Mouse (Mus musculus) heart, embryonic 11.5 days (tissue): Measurements from ENCODE around the gene Stk38. TPM values are rescaled to one million over a fixed set of nuclear protein-coding genes. Genes with fewer than 3 reads are reported as not detected.

Source experiments
- ATAC-seq: fragments of 200-750 bp; cut with Nextera tagmentation; replicated peaks from 2 replicates; pipeline ENCODE4 v1.8.0; 2017; ENCODE audit warnings: moderate library complexity; ENCODE audit not compliant: insufficient number of reproducible peaks, low FRiP score, low TSS enrichment
- H3K27ac ChIP-seq: fragments of 300-500 bp; sonication (generic); 2 replicates; pipeline ENCODE4 v1.5.1; 2014; ENCODE audit warnings: mild to moderate bottlenecking, low read depth, low read length
- H3K27me3 ChIP-seq: fragments of 300-500 bp; sonication (generic); 2 replicates; pipeline ENCODE4 v1.6.1; 2014; ENCODE audit warnings: mild to moderate bottlenecking, low read length, mixed read lengths; ENCODE audit not compliant: control insufficient read depth, insufficient read depth
- H3K36me3 ChIP-seq: fragments of 300-500 bp; sonication (generic); 2 replicates; pipeline ENCODE4 v1.6.1; 2014; ENCODE audit warnings: mild to moderate bottlenecking, low read length, moderate library complexity, mixed read lengths; ENCODE audit not compliant: control insufficient read depth, insufficient read depth
- H3K4me1 ChIP-seq: fragments of 300-500 bp; sonication (generic); 2 replicates; pipeline ENCODE4 v1.6.1; 2014; ENCODE audit warnings: low read length; ENCODE audit not compliant: control insufficient read depth, insufficient read depth
- H3K4me2 ChIP-seq: fragments of 300-500 bp; sonication (generic); 2 replicates; pipeline ENCODE4 v1.6.1; 2014; ENCODE audit warnings: mild to moderate bottlenecking, moderate library complexity
- H3K4me3 ChIP-seq: fragments of 300-500 bp; sonication (generic); 2 replicates; pipeline ENCODE4 v1.5.1; 2014; ENCODE audit warnings: low read depth, low read length
- H3K9ac ChIP-seq: fragments of 300-500 bp; sonication (generic); 2 replicates; pipeline ENCODE4 v1.6.1; 2014; ENCODE audit warnings: mild to moderate bottlenecking, low read depth, low read length, moderate library complexity
- H3K9me3 ChIP-seq: fragments of 300-500 bp; sonication (generic); replicated peaks from 2 replicates; pipeline ENCODE4 v1.6.1; 2016; ENCODE audit warnings: low read length; ENCODE audit not compliant: control insufficient read depth
- WGBS: fragments of 180-500 bp; shearing (Covaris S2); extraction: QIAGEN DNeasy Blood & Tissue Kit; methylation state at CpG from one replicate; pipeline ENCODE4 v1.1.7; 2014; ENCODE audit not compliant: insufficient replicate concordance; 5-methylcytosine and 5-hydroxymethylcytosine counted together
- polyA plus RNA-seq: library from polyadenylated mRNA; unstranded; fragments of >200 nt; fragmentation: Nextera tagmentation; extraction: Ambion mirVana; gene quantifications from 2 replicates; pipeline ENCODE4 v1.2.1, GENCODE M21; 2014

The Stk38 gene
- polyA plus RNA-seq, 1 experiment from 2014 or later, result 92.7 TPM

DNA sequence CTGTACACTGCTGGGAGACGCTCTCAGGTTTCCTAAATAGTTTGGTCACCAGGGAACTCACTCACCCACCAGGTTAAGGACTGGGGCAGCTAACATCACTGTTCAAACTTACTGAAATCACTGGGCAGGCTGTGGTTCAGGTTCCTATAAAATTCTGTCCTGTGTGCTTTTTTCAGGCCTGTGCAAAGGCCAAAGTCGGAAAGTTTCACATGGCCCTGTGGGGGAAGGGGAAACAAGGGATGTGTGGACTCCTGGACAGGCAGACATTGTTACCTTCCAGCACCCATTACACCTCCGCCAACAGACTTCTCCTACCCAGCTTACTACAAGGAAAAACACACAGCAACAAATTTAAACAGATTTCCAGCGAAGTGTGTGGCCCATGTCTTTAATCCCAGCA lies 28.7 kb downstream of the Stk38 start:
- H3K9ac ChIP-seq, result no peak overlapping the region
- no peak overlapping the region for H3K4me2 ChIP-seq
- 91% methylated on average over 4 of the region's 4 CpGs for WGBS
- no peak overlapping the region for H3K4me3 ChIP-seq
- H3K4me1 ChIP-seq, result peaks cover 3% of the 10 kb centered on the region; the same call in 1 of the 2 replicates
- ATAC-seq, result no peak
- no peaks in the 10 kb centered on the region for H3K9me3 ChIP-seq
- H3K27me3 ChIP-seq, result no peaks in the 10 kb centered on the region
- peaks cover 31% of the 10 kb centered on the region for H3K36me3 ChIP-seq
- no peak overlapping the region for H3K27ac ChIP-seq

DNA sequence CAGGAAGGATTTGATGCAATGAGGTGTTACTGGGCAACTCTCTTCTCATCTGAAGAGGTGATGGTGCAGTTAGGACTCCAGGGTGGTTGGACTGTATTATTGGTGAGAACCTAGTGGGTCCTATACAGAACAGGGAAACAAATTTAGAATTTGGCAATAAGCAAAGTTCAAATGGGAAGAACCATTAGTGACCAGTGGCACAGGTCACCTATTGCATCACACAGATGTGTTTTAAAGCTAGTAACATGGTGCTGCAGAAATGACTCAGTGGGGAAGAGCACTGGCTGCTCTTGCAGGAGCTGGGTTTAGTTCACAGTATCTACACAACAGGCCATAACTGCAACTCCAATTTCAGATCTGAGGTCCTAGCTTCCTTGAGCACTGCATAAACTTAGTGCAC lies 37.7 kb downstream of the Stk38 start:
- no peak overlapping the region for H3K4me2 ChIP-seq
- peaks cover 48% of the 10 kb centered on the region for H3K36me3 ChIP-seq
- H3K27ac ChIP-seq, result no peak overlapping the region
- H3K27me3 ChIP-seq, result no peaks in the 10 kb centered on the region
- no peak for ATAC-seq
- H3K4me1 ChIP-seq, result no peaks in the 10 kb centered on the region
- no peak overlapping the region for H3K4me3 ChIP-seq
- no peaks in the 10 kb centered on the region for H3K9me3 ChIP-seq
- H3K9ac ChIP-seq, result no peak overlapping the region

DNA sequence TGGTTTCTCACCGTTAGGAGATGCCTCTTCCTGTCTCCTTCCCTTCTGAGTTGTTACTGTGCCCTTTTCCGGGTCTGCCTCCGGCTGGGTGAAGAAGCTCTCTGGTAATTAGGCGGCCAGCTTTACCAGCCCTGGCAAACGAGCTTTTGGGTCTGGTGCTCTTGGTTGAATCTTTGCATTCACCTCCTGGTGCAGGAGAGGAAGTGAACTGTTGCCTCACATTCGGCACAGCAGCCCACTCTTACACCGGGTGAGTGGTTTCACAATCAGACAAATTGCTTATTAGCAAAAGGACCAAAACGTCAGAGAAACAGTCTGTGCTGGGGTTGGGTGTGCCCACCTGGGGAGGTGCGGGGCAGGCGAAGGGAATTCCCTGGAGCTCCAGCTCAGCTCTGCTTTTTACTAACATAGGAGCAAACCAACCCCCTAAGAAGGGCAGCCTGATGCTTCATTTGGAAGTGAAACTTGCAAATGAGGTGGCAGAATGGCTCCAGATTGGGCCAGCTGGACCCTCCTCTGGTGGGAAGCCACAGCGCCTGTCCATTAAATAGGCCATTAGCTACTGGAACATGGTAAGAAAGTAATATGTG lies 40.7 kb downstream of the Stk38 start:
- no peak overlapping the region for H3K4me2 ChIP-seq
- H3K27me3 ChIP-seq, result no peaks in the 10 kb centered on the region
- no peak overlapping the region for H3K27ac ChIP-seq
- no peaks in the 10 kb centered on the region for H3K4me1 ChIP-seq
- H3K36me3 ChIP-seq, result peaks cover 63% of the 10 kb centered on the region
- no peak for ATAC-seq
- no peak overlapping the region for H3K4me3 ChIP-seq
- H3K9ac ChIP-seq, result no peak overlapping the region
- H3K9me3 ChIP-seq, result no peaks in the 10 kb centered on the region
- WGBS, result 71% methylated on average over 11 of the region's 11 CpGs

DNA sequence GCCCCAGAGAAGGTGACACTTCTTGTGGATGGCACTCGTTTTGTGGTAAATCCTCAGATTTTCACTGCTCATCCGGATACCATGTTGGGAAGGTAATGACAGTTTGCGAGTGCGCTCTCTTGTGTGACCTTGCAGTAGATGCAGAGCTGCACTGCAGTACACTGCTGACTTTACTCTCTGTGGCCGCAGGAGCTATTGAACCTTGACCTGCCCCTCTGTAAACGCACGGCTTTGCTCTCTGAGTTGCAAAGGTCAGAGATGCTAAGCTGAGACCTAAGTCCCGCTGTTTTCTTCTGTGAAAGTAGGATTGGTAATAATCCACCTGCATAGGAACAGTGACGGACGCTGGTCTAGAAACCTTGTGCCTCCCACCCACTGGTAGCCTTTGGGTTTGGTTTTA lies 46.2 kb downstream of the Stk38 start:
- Histone ChIP-seq H3K27me3 (no peaks in the 10 kb centered on the region), H3K9ac (no peak overlapping the region), H3K27ac (no peak overlapping the region), H3K4me1 (peaks cover 9% of the 10 kb centered on the region), H3K4me3 (no peak overlapping the region), H3K36me3 (peaks cover 52% of the 10 kb centered on the region), H3K9me3 (no peaks in the 10 kb centered on the region), H3K4me2 (no peak overlapping the region)
- ATAC-seq, result no peak
- 89% methylated on average over 10 of the region's 10 CpGs for whole genome bisulfite sequencing

DNA sequence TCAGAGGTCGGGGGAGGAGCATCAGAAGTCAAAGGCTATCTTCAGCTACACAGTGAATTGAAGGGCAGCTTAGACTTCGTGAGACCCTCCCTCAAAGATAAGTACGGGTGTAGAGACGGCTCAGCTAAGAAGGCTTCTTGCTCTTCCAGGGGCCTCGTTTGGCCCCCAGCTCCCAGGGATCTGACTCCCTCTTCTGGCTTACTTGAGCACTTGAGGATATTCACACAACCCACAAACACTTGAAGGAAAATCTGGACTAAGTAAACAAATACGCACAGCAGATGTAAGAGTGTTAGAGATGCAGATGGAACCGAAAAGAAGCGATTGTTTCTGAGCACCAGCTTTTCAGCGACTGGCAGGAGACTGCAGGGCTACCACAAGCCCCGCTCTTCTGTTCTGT lies 47.2 kb downstream of the Stk38 start:
- Histone ChIP-seq H3K4me3 (no peak overlapping the region), H3K27me3 (no peaks in the 10 kb centered on the region), H3K9me3 (no peaks in the 10 kb centered on the region), H3K4me2 (no peak overlapping the region), H3K4me1 (peaks cover 9% of the 10 kb centered on the region), H3K36me3 (peaks cover 44% of the 10 kb centered on the region), H3K9ac (no peak overlapping the region), H3K27ac (no peak overlapping the region)
- WGBS, result 46% methylated on average over 10 of the region's 10 CpGs
- no peak for ATAC-seq

DNA sequence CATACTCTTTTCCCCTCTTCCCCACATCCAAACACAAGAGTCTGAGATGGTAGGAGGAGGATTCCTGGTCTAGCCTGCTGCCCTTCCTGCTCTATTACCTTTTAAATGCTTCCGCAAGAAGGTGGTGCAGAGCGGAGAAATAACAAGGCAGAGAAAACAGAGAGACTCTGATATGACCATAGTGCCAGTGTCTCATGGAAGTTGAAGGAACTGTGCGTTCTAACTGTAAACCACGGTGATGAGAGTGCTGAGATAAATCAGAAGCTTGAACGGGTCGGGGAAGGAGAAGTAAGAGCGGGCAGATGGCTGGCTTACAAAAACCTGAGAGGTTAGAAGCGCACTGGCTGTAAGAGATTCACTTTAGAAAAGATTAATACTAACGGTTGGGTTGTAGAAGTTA lies 53.4 kb downstream of the Stk38 start:
- peaks cover 7% of the 10 kb centered on the region; the same call in 1 of the 2 replicates for H3K36me3 ChIP-seq
- 95% methylated on average over 9 of the region's 9 CpGs for WGBS
- H3K4me3 ChIP-seq, result 0 out of 2 replicates have a peak overlapping the region, but pooled peaks have one; percentile 81
- no peak for ATAC-seq
- H3K4me1 ChIP-seq, result peaks cover 15% of the 10 kb centered on the region
- no peak overlapping the region for H3K27ac ChIP-seq
- peak overlapping the region; percentile 18; the same call in 1 of the 2 replicates for H3K9ac ChIP-seq
- H3K4me2 ChIP-seq, result peak overlapping the region; percentile 77
- no peaks in the 10 kb centered on the region for H3K9me3 ChIP-seq
- no peaks in the 10 kb centered on the region for H3K27me3 ChIP-seq

DNA sequence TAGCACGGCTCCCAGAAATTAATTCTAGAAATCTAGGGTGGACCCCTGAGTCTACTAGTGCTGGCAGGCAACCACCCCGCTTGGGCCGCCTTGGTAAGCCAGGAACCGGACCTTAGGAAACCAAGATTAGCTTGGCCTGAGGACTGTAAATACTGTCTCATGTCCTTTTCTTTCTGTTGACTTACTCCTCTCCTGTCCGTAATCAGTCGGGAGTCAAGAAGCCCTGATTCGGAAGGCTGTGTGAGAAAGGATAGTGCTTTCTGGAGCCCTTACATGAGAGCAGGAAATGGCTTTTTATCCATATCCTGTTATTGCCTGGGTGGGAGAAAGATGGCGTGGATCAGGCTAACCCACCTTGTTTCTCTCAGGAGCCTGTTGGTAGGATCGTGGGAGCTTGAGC lies 54.5 kb downstream of the Stk38 start:
- ATAC-seq, result no peak
- Histone ChIP-seq H3K4me1 (peaks cover 15% of the 10 kb centered on the region), H3K4me3 (peak overlapping the region; percentile 81), H3K9ac (peak overlapping the region; percentile 96), H3K4me2 (peak overlapping the region; percentile 77), H3K36me3 (peaks cover 7% of the 10 kb centered on the region; the same call in 1 of the 2 replicates), H3K27ac (peak overlapping the region; percentile 95), H3K9me3 (no peaks in the 10 kb centered on the region), H3K27me3 (no peaks in the 10 kb centered on the region)
- WGBS, result 15% methylated on average over 9 of the region's 9 CpGs

DNA sequence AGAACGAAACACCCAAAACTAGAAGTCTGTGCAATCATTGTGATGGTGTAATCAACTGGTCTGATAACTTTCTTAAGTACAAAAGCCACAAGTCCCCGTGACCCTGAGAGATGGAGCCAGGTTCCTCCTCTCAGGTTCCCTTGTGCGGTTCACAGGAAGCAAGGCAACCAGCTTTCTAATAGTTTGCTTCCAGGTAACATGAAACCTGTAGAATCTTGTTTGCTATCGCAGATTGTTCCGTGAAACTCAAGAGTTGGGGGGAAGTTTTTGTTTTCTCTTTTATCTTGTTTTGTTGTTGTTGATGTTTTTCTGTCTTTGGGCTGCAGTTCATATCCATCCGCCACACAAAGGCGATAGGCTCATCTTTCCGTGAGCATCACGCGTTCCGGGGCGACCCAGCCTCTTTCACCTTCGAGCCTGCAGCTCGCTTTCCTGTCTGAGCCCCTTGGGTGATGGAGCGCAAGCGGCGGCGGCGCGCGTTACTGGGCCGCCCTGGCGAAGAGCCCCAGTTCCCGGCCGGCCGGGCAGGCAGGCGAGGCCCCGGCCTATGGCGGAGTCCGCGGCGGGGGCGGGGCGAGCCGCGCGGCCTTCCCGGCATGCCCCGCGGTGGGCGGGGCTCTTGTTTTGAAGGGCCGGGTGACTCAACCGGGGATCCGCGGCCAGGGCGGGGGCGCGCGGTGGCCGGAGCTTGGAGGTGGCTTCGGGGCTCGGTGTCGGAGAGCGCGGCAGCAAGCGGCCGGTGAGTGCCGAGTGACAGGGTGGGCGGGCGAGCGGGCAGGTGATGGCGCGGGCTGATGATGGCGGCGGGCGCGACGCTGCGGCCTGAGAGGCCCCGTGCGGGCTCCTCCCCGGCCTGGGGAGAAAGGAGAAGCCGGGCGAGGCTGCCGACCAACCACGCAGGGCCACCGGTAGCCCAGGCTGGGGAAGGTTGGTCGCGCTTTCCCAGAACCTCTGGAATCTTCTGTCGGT lies 55.7 kb downstream of the Stk38 start, which contains the start of gene Kctd20:
Gene Kctd20, plus strand, starts transcription at position 120 of the 969 bp plus-strand sequence.
- Histone ChIP-seq H3K4me3 (peak within 1 kb of the TSS; percentile 81), H3K9me3 (0 out of 2 replicates have a peak, but pooled peaks cover 4% of the 10 kb centered on the region), H3K4me2 (peak within 1 kb of the TSS; percentile 77), H3K27ac (peak within 1 kb of the TSS; percentile 95), H3K27me3 (no peaks in the 10 kb centered on the region), H3K36me3 (peaks cover 2% of the 10 kb centered on the region; the same call in 1 of the 2 replicates), H3K9ac (peak within 1 kb of the TSS; percentile 96), H3K4me1 (peaks cover 15% of the 10 kb centered on the region)
- peak; percentile 91 for ATAC-seq
- 1% methylated on average over 61 of the region's 80 CpGs for WGBS
